Mouse (Mus musculus): ENCODE results near the gene Gfer. TPM values are rescaled to one million over a fixed set of nuclear protein-coding genes. Genes with fewer than 3 reads are reported as not detected.

Gfer gene
- polyA plus RNA-seq, 1 experiment, result 23.7 TPM

DNA sequence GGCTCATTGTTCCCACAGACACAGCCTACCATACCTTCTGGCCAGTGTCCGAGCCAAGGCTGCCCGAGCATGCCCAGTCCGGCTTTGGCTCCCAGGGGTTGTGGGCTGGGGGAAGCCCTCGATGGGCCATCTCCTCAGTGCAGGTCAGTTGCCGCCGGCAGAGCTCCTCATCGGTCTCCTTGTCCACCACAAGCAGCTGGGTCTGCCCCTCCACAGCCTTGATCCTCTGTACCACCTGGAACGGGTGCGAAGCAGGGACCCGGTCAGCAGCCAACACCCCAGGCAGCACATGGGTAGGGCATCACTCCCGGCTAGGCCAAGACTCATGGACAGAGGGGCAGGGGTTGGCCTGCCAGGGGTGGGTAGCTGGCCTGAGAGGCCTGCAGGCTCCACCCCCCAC is 48.5 kb downstream of the Gfer start:
- DNase-seq (ENCODE audit: low spot score), result no peak

DNA sequence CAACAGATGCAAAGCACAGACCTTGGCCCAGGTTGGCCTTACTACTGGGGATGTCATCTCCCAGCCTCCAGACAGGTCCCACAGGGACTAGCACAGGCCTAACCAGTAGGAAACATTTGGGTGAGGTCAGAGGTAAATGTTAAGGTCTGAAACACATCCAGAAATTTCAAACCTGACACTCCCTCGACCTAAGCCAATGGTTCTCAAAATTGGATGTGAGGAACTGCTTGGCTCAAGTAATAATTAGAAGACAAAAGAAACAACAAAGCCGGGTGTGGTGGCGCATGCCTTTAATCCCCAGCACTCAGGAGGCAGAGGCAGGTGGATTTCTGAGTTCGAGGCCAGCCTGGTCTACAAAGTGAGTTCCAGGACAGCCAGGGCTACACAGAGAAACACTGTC is 49.6 kb downstream of the Gfer start:
- DNase-seq (ENCODE audit: low spot score), result no peak

DNA sequence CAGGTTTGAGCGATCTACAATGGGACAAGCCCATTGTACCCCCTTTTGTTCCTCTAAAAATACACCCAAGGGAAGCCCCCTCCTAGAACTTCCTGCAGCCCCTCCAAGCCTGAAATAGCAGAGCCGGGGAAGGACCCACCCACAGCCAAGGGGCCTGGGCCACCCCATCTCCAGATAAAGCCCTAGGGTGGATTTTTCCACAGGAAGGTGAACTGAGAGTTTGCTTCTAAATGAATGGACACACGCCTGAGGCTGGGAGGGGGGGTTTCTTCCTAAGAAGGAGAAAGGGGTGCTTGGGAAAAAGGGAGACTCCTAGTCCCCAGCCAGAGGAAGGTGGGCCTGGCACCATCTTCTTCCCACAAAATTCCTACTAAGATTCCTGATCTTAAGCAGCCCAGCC is 50.0 kb downstream of the Gfer start:
- DNase-seq (ENCODE audit: low spot score), result no peak

DNA sequence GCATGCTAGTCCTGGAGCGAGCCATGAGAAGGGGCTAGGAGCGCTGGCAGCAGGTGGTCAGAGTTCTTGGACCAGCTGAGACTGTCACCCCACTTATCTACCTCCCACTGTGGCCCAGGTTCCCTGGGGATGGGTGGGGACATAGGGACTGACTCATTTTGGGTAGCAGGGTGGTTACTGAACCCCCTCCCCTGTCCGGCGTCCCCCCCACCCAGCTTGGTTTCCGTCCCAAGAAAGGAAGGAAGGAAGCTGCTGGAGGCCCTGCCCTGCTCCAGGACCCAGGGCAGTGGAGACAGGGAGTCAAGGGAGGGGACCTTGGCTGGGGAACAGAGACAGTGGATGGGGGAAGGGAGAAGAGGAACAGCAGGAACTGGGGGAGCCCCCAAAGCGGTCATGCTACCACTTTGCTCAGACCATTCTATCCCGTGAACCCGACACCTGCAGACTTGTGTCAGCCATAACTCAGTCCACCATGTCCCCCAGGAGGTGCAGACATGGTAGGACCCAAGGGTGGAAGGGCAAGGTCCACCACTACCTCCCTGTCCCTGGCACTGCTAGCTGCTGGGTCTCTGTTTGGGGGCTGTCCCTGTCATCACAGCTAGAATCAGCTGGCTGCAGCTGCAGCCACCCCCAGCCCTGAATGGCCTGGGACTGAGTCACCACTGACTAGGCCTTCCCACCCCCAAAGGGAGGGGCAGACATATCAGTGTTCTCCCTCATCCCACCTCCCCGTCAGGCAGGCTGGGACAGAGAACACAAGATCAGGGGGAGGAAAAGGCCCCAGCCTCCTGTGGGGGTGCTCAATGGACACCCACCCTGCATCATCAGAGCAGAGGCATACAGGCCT is 50.9 kb downstream of the Gfer start:
- DNase-seq (ENCODE audit: low spot score), result no peak

DNA sequence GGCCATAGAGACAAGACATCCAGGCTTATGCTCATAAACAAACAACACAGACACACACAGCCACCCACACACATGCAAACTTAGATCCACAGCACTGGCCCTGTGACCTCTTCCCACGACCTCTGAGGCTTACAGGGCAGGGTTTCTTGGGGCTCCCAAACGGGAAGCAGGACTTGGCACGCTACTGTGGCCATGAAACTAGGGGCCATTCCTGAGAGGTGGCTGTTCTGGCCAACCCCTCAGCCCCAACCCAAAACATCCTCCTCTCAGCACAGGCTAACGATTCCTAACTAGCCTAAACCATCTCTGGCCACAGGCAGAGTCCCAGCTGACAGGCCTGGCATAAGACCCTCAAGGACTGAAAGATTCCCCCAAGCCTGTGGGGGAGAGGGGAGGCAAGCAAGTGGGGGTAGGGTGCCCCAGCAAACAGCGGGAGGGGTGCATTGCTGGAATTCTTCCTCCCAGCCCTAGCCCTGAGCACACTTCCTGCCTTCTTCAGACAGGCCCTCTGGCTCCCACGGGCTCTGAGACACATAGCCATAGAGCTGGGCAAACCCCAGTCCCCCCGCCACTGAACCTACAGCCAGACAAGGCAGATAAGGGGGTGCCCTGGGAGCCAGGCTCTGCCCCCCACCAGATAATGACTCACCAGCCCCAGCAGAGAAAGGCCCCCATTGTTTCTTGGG is 51.8 kb downstream of the Gfer start:
- no peak for DNase-seq (ENCODE audit: low spot score)

Other genes starting within 250 kb of the Gfer start
- gene E4f1, start 225.8 kb downstream of the Gfer start, polyA plus RNA-seq (2012; rRNA removed), result 55.8 and 61.5 TPM in 2 replicates
- gene Pgp, start 225.8 kb downstream of the Gfer start, polyA plus RNA-seq (2012; rRNA removed), result 31.8 and 33.5 TPM in 2 replicates
- gene Bricd5, start 222.3 kb downstream of the Gfer start, polyA plus RNA-seq (2012; rRNA removed), result 0.10 and 0.19 TPM in 2 replicates
- 20.9 and 21.7 TPM in 2 replicates for gene Mlst8, start 217.1 kb downstream of the Gfer start, polyA plus RNA-seq (2012; rRNA removed)
- gene Caskin1, start 207.6 kb downstream of the Gfer start, polyA plus RNA-seq (2012; rRNA removed), result 0.76 and 1.1 TPM in 2 replicates
- gene Traf7, start 168.2 kb downstream of the Gfer start, polyA plus RNA-seq (2012; rRNA removed), result 174 and 223 TPM in 2 replicates
- 1.4 and 1.5 TPM in 2 replicates for gene Rab26, start 161.9 kb downstream of the Gfer start, polyA plus RNA-seq (2012; rRNA removed)
- gene Pkd1, start 146.3 kb downstream of the Gfer start, polyA plus RNA-seq (2012; rRNA removed), result 69.8 and 84.0 TPM in 2 replicates
- 95.3 and 112 TPM in 2 replicates for gene Tsc2, start 63.5 kb downstream of the Gfer start, polyA plus RNA-seq (2012; rRNA removed)
- gene Nthl1, start 63.5 kb downstream of the Gfer start, polyA plus RNA-seq (2012; rRNA removed), result 21.7 and 22.0 TPM in 2 replicates
- gene Slc9a3r2, start 45.8 kb downstream of the Gfer start, polyA plus RNA-seq (2012; rRNA removed), result 59.2 and 63.5 TPM in 2 replicates
- gene Npw, start 37.7 kb downstream of the Gfer start, polyA plus RNA-seq (2012; rRNA removed), result 0.62 and 0.80 TPM in 2 replicates
- gene Zfp598, start 26.5 kb downstream of the Gfer start, polyA plus RNA-seq (2012; rRNA removed), result 42.9 and 54.2 TPM in 2 replicates
- gene Syngr3, start 6.2 kb downstream of the Gfer start, polyA plus RNA-seq (2012; rRNA removed), result 0.58 and 0.62 TPM in 2 replicates
- gene Noxo1, start 78 bp upstream of the Gfer start, polyA plus RNA-seq (2012; rRNA removed), result 7.6 and 10.7 TPM in 2 replicates
- 31.4 and 34.8 TPM in 2 replicates for gene Tbl3, start 11.5 kb upstream of the Gfer start, polyA plus RNA-seq (2012; rRNA removed)
- gene Rnf151, start 21.9 kb upstream of the Gfer start, polyA plus RNA-seq (2012; rRNA removed), result 0.18 and 0.30 TPM in 2 replicates
- 1,660 and 1,865 TPM in 2 replicates for gene Rps2, start 22.0 kb upstream of the Gfer start, polyA plus RNA-seq (2012; rRNA removed)
- 298 and 302 TPM in 2 replicates for gene Ndufb10, start 28.3 kb upstream of the Gfer start, polyA plus RNA-seq (2012; rRNA removed)
- gene Rpl3l, start 31.7 kb upstream of the Gfer start, polyA plus RNA-seq (2012; rRNA removed), result 0.19 and 0.29 TPM in 2 replicates
- 195 and 227 TPM in 2 replicates for gene Msrb1, start 40.5 kb upstream of the Gfer start, polyA plus RNA-seq (2012; rRNA removed)
- 0.43 and 0.77 TPM in 2 replicates for gene Hs3st6, start 56.8 kb upstream of the Gfer start, polyA plus RNA-seq (2012; rRNA removed)
- 0.75 and 0.83 TPM in 2 replicates for gene Meiob, start 108.1 kb upstream of the Gfer start, polyA plus RNA-seq (2012; rRNA removed)
- 52.8 and 75.6 TPM in 2 replicates for gene Hagh, start 144.0 kb upstream of the Gfer start, polyA plus RNA-seq (2012; rRNA removed)
- 20.5 and 21.0 TPM in 2 replicates for gene Fahd1, start 154.2 kb upstream of the Gfer start, polyA plus RNA-seq (2012; rRNA removed)
- gene Igfals, start 169.8 kb upstream of the Gfer start, polyA plus RNA-seq (2012; rRNA removed), result 0.94 and 1.7 TPM in 2 replicates
- 17.6 and 22.4 TPM in 2 replicates for gene Nubp2, start 190.2 kb upstream of the Gfer start, polyA plus RNA-seq (2012; rRNA removed)
- gene Spsb3, start 190.5 kb upstream of the Gfer start, polyA plus RNA-seq (2012; rRNA removed), result 30.2 and 34.8 TPM in 2 replicates
- gene Eme2, start 198.9 kb upstream of the Gfer start, polyA plus RNA-seq (2012; rRNA removed), result 34.7 and 40.0 TPM in 2 replicates
- gene Mrps34, start 199.0 kb upstream of the Gfer start, polyA plus RNA-seq (2012; rRNA removed), result 75.8 and 85.5 TPM in 2 replicates
- 64.2 and 64.4 TPM in 2 replicates for gene Nme3, start 200.3 kb upstream of the Gfer start, polyA plus RNA-seq (2012; rRNA removed)
- gene Mapk8ip3, start 240.8 kb upstream of the Gfer start, polyA plus RNA-seq (2012; rRNA removed), result 86.0 and 88.1 TPM in 2 replicates

Measured in urinary bladder, adult 2 months (tissue).